Mouse (Mus musculus): Measurements from ENCODE around the gene Rtn3.

GRCm38 (mm10) chr19:7522856-7523255 lies 39.8 kb upstream of the Rtn3 start:
- no peak for TF ChIP-seq CTCF (IDR thresholded peaks at IDR 0.05; ENCODE audit: low read depth)
- no peak for TF ChIP-seq EP300 (IDR thresholded peaks at IDR 0.05; ENCODE audit: low read depth)
